Mouse (Mus musculus) neural tube, embryonic 13.5 days (tissue): ENCODE data around the gene Loxl4. TPM values are rescaled to one million over a fixed set of nuclear protein-coding genes. Genes with fewer than 3 reads are reported as not detected.

ENCODE experiments used
- ATAC-seq: fragments of 200-750 bp; cut with Nextera tagmentation; 2 replicates; pipeline ENCODE4 v1.8.0; 2017; ENCODE audit warnings: low read depth, mild to moderate bottlenecking, moderate TSS enrichment, moderate library complexity
- H3K27ac ChIP-seq: fragments of 300-500 bp; sonication (generic); replicated peaks from 2 replicates; pipeline ENCODE4 v1.5.1; 2015; ENCODE audit warnings: moderate library complexity, mild to moderate bottlenecking, inconsistent platforms
- H3K27me3 ChIP-seq: fragments of 300-500 bp; sonication (generic); 2 replicates; pipeline ENCODE4 v1.6.1; 2015; ENCODE audit warnings: mild to moderate bottlenecking, inconsistent platforms
- H3K36me3 ChIP-seq: fragments of 300-500 bp; sonication (generic); 2 replicates; pipeline ENCODE4 v1.6.1; 2015; ENCODE audit warnings: mild to moderate bottlenecking, inconsistent platforms
- H3K4me1 ChIP-seq: fragments of 300-500 bp; sonication (generic); replicated peaks from 2 replicates; pipeline ENCODE4 v1.6.1; 2015; ENCODE audit warnings: inconsistent platforms
- H3K4me2 ChIP-seq: fragments of 300-500 bp; sonication (generic); 2 replicates; pipeline ENCODE4 v1.6.1; 2015; ENCODE audit warnings: inconsistent platforms, mild to moderate bottlenecking, moderate library complexity
- H3K4me3 ChIP-seq: fragments of 300-500 bp; sonication (generic); 2 replicates; pipeline ENCODE4 v1.5.1; 2015; ENCODE audit warnings: mild to moderate bottlenecking, inconsistent platforms
- H3K9ac ChIP-seq: fragments of 300-500 bp; sonication (generic); 2 replicates; pipeline ENCODE4 v1.6.1; 2015; ENCODE audit warnings: moderate library complexity, mild to moderate bottlenecking, inconsistent platforms
- H3K9me3 ChIP-seq: fragments of 300-500 bp; sonication (generic); 2 replicates; pipeline ENCODE4 v1.6.1; 2016; ENCODE audit warnings: inconsistent platforms
- WGBS: fragments of 180-500 bp; shearing (Covaris S2); methylation state at CpG from one replicate; pipeline ENCODE4 v1.1.7; 2015; 5-methylcytosine and 5-hydroxymethylcytosine counted together
- polyA plus RNA-seq: library from polyadenylated mRNA; unstranded; fragments of >200 nt; fragmentation: Nextera tagmentation; extraction: Ambion mirVana; gene quantifications from 2 replicates; pipeline ENCODE4 v1.2.1, GENCODE M21; 2015

Gene Loxl4
- polyA plus RNA-seq, 1 experiment from 2014 or later: 0.21 TPM

DNA sequence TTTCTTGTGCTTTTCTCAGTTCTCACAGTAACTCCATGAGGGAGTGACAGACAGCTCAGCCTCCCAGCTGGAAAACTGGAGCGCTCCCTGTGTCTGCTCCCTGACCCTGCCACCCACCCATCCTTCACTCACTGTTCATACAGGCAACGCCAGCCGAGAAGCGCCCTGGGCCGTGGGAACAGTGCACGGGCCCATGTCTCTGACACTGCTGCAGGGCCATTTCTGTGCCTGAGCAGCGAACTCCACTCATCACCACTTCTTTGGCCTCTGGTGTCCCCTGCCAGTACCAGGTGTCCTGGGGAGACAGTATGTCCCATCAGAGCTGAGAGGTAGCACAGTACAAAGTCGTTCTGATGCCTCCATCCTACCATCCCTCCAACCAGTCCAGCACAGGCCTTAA, 10.6 kb downstream of the Loxl4 start:
- Histone ChIP-seq H3K36me3 (no peaks in the 10 kb centered on the region), H3K4me2 (no peak overlapping the region), H3K9me3 (no peaks in the 10 kb centered on the region), H3K27ac (no peak overlapping the region), H3K4me1 (no peaks in the 10 kb centered on the region), H3K9ac (no peak overlapping the region), H3K4me3 (no peak overlapping the region), H3K27me3 (no peaks in the 10 kb centered on the region)
- ATAC-seq: no peak
- WGBS: 57% methylated on average over 8 of the region's 8 CpGs

DNA sequence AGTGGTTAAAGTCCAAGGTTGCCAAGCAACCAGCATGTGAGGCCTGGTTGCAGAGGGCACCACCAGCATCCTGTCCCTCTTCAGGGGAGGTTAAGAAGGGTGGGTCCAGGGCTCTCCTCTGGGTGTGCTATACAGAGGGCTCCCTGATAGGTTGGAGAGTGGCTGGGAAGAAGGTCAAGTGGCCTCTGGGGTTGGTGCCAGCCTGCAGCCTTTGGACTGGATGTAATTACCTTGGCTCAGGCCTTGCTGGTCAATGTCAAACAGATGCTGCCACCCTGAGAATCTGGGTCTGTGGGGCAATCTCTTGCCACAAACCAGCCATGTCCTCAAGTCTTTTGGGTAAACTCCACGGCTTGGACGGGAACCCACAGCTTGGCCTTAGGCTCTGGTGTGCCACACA, 11.2 kb downstream of the Loxl4 start:
- ATAC-seq: no peak
- Histone ChIP-seq H3K36me3 (no peaks in the 10 kb centered on the region), H3K27me3 (no peaks in the 10 kb centered on the region), H3K4me2 (no peak overlapping the region), H3K27ac (no peak overlapping the region), H3K4me3 (no peak overlapping the region), H3K4me1 (no peaks in the 10 kb centered on the region), H3K9ac (no peak overlapping the region), H3K9me3 (no peaks in the 10 kb centered on the region)
- 83% methylated on average over 2 of the region's 2 CpGs for WGBS

DNA sequence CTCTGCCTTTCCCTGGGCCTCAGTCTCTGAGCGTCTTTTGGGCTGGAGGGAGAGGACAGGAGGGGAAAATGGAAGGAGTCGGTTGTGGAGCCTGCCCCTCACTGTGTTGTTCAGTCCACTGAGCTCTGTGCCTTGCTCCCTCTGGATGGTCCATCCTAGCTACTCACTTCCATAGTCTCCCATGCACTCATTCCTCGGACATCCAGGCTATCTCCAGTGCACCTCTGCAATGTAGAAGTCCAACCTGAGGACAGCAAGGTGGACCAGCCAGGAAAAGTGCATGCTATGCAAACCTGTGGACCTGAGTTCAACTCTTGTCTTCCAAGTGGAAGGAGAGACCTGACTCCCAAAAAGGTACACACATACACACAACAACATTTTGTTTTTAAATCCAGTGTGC, 12.0 kb downstream of the Loxl4 start:
- Histone ChIP-seq H3K9ac (no peak overlapping the region), H3K4me1 (no peaks in the 10 kb centered on the region), H3K4me2 (no peak overlapping the region), H3K27ac (no peak overlapping the region), H3K4me3 (no peak overlapping the region), H3K27me3 (no peaks in the 10 kb centered on the region), H3K36me3 (no peaks in the 10 kb centered on the region), H3K9me3 (no peaks in the 10 kb centered on the region)
- WGBS: 70% methylated on average over 3 of the region's 3 CpGs
- no peak for ATAC-seq

DNA sequence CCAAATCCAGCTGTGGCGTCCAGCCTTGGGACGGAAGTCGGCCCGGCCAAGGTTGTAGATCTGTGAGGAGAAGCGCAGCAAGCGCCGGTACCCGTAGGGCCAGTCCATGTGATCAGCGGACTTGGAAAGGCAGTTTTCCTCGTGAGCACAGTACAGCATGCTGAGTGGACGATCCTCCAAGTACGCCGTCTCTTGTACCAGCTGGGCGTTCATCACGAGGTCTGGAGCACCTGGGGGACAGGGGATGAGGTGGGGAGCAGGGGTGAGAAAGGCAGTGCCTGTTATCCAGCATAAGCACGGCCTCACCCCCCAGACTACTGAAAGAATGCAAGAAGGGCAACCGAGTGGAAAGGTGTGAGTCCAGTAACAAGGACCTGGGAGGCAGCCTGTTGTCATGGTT, 12.7 kb downstream of the Loxl4 start:
- H3K27ac ChIP-seq: no peak overlapping the region
- no peak overlapping the region for H3K4me2 ChIP-seq
- H3K27me3 ChIP-seq: no peaks in the 10 kb centered on the region
- ATAC-seq: no peak
- WGBS: 89% methylated on average over 17 of the region's 17 CpGs
- no peaks in the 10 kb centered on the region for H3K36me3 ChIP-seq
- H3K9ac ChIP-seq: no peak overlapping the region
- no peak overlapping the region for H3K4me3 ChIP-seq
- no peaks in the 10 kb centered on the region for H3K4me1 ChIP-seq
- no peaks in the 10 kb centered on the region for H3K9me3 ChIP-seq

DNA sequence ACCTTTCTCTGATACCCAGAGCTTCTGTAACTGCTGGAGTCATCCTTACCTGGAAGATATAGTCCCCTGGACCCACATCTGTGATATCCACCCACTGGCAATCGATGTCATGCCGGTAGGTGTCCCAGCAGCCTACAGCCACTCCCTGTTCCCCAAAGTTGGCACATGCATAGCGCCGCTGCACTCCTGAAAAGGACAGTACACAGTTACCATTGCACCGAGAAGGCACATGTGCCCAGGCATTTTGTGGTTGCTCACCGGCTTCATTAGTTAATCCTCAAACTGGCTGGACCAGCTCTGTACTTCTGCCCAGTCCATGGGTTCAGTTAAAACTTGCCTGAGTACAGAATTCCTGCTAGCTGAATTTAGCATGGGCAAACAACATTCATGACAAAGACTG, 14.7 kb downstream of the Loxl4 start:
- H3K9ac ChIP-seq: no peak overlapping the region
- peaks cover 4% of the 10 kb centered on the region; the same call in 1 of the 2 replicates for H3K36me3 ChIP-seq
- no peak overlapping the region for H3K4me3 ChIP-seq
- no peak for ATAC-seq
- no peak overlapping the region for H3K4me2 ChIP-seq
- no peak overlapping the region for H3K27ac ChIP-seq
- no peaks in the 10 kb centered on the region for H3K27me3 ChIP-seq
- no peaks in the 10 kb centered on the region for H3K4me1 ChIP-seq
- 93% methylated on average over 6 of the region's 6 CpGs for WGBS
- H3K9me3 ChIP-seq: no peaks in the 10 kb centered on the region

DNA sequence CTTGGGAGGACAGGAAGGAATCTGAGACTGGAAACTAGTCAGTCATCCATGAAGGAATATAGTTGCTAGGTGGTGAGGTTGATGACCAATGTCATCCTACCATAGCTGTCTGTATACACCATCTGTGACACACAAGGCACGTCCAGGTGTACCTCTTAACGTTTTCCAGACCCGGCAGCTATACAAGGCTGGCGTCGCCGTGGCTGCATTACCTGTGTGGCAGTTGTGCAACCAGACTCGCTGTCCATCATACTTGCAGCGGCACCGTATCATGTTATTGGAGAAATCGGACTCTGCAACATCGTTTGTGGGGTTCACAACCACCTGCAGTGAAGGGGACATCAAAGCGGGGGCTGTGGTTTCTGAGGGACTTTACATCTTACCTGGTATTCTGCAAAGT, 15.3 kb downstream of the Loxl4 start:
- no peak overlapping the region for H3K9ac ChIP-seq
- no peaks in the 10 kb centered on the region for H3K9me3 ChIP-seq
- no peak overlapping the region for H3K27ac ChIP-seq
- H3K4me1 ChIP-seq: no peaks in the 10 kb centered on the region
- no peak overlapping the region for H3K4me3 ChIP-seq
- no peaks in the 10 kb centered on the region for H3K27me3 ChIP-seq
- peaks cover 8% of the 10 kb centered on the region; the same call in 1 of the 2 replicates for H3K36me3 ChIP-seq
- 92% methylated on average over 12 of the region's 12 CpGs for WGBS
- H3K4me2 ChIP-seq: no peak overlapping the region
- ATAC-seq: no peak

DNA sequence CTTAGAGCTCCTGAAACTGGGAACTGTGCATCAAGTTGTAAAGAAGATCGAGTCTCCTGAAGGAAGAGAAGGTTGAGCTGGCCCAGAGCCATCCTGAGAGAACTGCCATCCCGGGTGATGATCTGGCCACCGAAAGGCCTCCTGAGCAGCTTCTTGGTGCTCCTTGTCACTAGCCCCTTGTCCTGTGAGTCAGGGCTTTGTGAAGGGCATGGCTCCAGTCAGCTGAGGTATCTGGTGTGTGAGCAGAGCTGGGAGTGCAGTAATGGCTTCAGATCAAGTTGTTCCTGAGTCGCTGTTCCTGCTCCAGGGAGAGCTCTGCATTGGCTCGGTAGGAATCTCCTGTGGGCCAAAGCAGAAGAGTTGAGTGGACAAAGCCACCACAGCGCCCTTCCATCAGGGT, 17.5 kb downstream of the Loxl4 start:
- H3K27me3 ChIP-seq: no peaks in the 10 kb centered on the region
- 0 out of 2 replicates have a peak, but pooled peaks cover 3% of the 10 kb centered on the region for H3K4me1 ChIP-seq
- no peak overlapping the region for H3K9ac ChIP-seq
- no peak for ATAC-seq
- no peak overlapping the region for H3K27ac ChIP-seq
- H3K4me3 ChIP-seq: no peak overlapping the region
- H3K36me3 ChIP-seq: peaks cover 13% of the 10 kb centered on the region
- 94% methylated on average over 6 of the region's 6 CpGs for WGBS
- H3K9me3 ChIP-seq: no peaks in the 10 kb centered on the region
- no peak overlapping the region for H3K4me2 ChIP-seq

DNA sequence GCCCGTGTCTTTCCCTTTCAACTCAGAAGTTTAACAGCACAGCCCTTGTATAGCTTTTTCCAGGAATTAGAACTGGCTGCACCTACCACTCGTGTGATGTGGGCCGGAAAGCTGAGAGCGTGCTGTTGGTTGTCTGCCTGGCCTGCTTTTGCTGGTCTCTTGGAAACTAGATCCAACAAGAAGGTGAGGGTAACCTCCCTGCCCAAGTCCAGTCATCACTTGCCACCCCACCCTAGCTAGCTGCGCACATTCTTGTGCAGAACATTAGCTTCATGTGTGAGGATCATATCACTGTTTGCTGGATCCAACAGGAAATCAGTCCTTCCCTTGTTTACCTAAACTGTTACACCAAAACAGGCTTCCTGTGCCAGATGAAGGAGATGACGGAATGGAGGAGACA, 19.2 kb downstream of the Loxl4 start:
- H3K27me3 ChIP-seq: no peaks in the 10 kb centered on the region
- no peak overlapping the region for H3K4me2 ChIP-seq
- ATAC-seq: no peak
- 0 out of 2 replicates have a peak, but pooled peaks cover 3% of the 10 kb centered on the region for H3K4me1 ChIP-seq
- H3K27ac ChIP-seq: no peak overlapping the region
- H3K9me3 ChIP-seq: no peaks in the 10 kb centered on the region
- no peak overlapping the region for H3K9ac ChIP-seq
- peaks cover 13% of the 10 kb centered on the region for H3K36me3 ChIP-seq
- WGBS: 90% methylated on average over 6 of the region's 6 CpGs
- no peak overlapping the region for H3K4me3 ChIP-seq

DNA sequence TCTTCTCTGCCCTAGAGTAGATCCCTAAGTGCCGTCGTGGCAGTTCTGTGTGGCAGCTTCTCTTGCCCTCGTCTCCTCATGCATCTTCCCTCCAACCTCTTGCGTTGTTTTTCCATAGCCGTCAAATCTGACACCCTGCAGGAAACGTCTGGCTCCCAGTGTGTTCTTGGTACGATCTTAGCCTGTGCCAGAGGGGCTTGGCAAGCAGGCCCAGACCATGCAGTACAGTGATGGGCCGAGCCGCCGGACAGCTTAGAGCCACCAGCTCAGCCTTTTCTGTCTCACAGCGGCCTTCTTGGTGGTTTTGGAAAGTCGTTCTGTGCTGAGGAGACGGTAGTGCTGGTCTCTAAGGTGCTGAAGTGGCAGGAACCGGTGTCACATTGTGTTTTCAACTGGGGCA, 21.1 kb downstream of the Loxl4 start:
- Histone ChIP-seq H3K36me3 (peaks cover 13% of the 10 kb centered on the region), H3K4me3 (no peak overlapping the region), H3K27me3 (no peaks in the 10 kb centered on the region), H3K9me3 (no peaks in the 10 kb centered on the region), H3K9ac (no peak overlapping the region), H3K4me1 (0 out of 2 replicates have a peak, but pooled peaks cover 3% of the 10 kb centered on the region), H3K27ac (no peak overlapping the region), H3K4me2 (no peak overlapping the region)
- 54% methylated on average over 14 of the region's 14 CpGs for WGBS
- ATAC-seq: no peak

DNA sequence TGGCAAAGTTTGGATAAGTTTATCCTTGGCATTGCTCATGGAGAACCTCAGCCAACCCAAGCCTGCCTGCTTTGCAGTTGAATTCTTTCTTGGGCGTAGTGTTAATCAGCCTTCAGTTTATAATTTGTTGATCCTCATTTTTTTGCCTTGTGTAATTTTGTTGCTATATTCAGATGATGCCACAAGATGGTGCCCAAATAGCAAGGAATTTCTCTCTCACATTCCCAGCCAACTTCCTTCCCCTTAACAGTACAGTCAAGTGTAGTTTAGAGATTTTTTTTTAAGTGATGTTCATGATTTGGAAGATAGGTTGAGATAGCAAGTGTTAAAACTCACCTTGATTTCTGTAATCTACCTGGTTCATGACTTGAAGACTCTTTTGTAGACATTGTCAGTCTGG, 23.4 kb downstream of the Loxl4 start:
- Histone ChIP-seq H3K9me3 (no peaks in the 10 kb centered on the region), H3K27ac (no peak overlapping the region), H3K4me1 (0 out of 2 replicates have a peak, but pooled peaks cover 3% of the 10 kb centered on the region), H3K4me2 (no peak overlapping the region), H3K4me3 (no peak overlapping the region), H3K36me3 (peaks cover 13% of the 10 kb centered on the region), H3K9ac (no peak overlapping the region), H3K27me3 (no peaks in the 10 kb centered on the region)
- 72% methylated on average over 1 of the region's 1 CpGs for WGBS
- ATAC-seq: no peak

DNA sequence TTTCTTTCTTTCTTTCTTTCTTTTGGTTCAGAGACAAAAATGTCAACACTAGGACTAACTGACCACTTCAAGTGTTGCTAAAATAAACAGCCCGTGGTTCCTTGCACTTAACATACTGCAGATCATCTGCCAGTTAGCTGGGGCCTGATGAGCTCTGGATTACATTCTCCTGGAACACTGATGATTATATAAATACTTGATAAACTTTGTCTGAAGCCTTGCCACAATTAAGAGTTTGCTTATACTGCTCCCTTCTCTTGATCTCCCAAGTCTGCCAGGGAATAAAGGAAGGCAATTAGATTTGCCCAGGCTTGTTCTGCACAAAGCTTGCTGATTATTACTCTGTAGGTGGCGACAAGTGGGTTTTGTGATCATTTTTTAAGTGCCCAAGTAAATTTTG, 24.9 kb downstream of the Loxl4 start:
- H3K27ac ChIP-seq: no peak overlapping the region
- 71% methylated on average over 2 of the region's 2 CpGs for WGBS
- no peak overlapping the region for H3K9ac ChIP-seq
- H3K27me3 ChIP-seq: no peaks in the 10 kb centered on the region
- H3K4me3 ChIP-seq: no peak overlapping the region
- peaks cover 14% of the 10 kb centered on the region; the same call in 1 of the 2 replicates for H3K36me3 ChIP-seq
- no peak overlapping the region for H3K4me2 ChIP-seq
- ATAC-seq: no peak
- 0 out of 2 replicates have a peak, but pooled peaks cover 3% of the 10 kb centered on the region for H3K4me1 ChIP-seq
- no peaks in the 10 kb centered on the region for H3K9me3 ChIP-seq

DNA sequence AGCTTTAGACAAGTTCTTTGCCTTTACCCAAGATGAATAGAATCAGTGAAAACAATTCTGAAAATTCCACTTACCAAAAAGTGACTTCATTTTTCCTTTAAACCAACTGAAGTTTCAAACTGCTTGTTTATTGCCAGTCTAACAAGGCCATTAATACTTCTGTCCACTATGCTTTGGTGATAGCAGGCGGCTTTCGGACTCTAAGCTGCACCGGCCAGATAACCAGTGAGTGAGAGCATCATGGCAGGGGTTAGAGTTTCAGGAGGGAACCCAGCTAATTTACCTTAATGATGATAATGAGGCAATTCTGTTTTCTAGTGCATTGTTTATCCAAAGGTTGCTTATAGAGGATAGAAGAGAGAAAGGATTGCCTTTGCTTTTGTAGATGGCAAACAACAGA, 28.4 kb downstream of the Loxl4 start:
- H3K36me3 ChIP-seq: peaks cover 5% of the 10 kb centered on the region; the same call in 1 of the 2 replicates
- H3K27ac ChIP-seq: no peak overlapping the region
- H3K9ac ChIP-seq: no peak overlapping the region
- H3K9me3 ChIP-seq: no peaks in the 10 kb centered on the region
- H3K4me1 ChIP-seq: no peaks in the 10 kb centered on the region
- H3K4me3 ChIP-seq: no peak overlapping the region
- 85% methylated on average over 3 of the region's 3 CpGs for WGBS
- no peak for ATAC-seq
- H3K4me2 ChIP-seq: no peak overlapping the region
- H3K27me3 ChIP-seq: no peaks in the 10 kb centered on the region

DNA sequence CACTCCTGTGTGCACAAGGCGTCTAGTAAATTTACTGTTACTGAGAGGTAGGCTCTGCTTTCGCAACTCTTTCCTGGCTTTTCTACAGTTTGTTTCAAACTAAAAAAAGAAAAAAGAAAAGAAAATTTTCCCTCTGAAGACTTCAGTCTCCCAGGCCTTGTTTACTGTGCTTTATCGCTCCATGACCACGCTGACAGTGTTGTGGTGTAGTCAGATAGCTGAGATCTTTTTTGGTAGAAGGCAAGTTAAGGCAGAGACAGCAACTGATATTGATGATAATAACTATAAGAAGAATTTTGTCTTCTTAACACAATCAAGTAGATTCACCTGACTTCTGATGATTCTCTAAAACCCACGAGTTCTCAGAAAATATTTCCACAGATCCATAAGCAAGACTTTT, 28.9 kb downstream of the Loxl4 start:
- H3K27me3 ChIP-seq: no peaks in the 10 kb centered on the region
- H3K4me1 ChIP-seq: no peaks in the 10 kb centered on the region
- no peaks in the 10 kb centered on the region for H3K9me3 ChIP-seq
- no peak for ATAC-seq
- H3K27ac ChIP-seq: no peak overlapping the region
- no peak overlapping the region for H3K4me3 ChIP-seq
- H3K36me3 ChIP-seq: peaks cover 5% of the 10 kb centered on the region; the same call in 1 of the 2 replicates
- no peak overlapping the region for H3K9ac ChIP-seq
- no peak overlapping the region for H3K4me2 ChIP-seq
- WGBS: 95% methylated on average over 5 of the region's 5 CpGs
